Mouse (Mus musculus) MEL (cell line): ENCODE data around the gene Zfp771.

Experiments
- BHLHE40 ChIP-seq: IDR thresholded peaks from 2 replicates; pipeline ENCODE4 v1.6.1; 2012; ENCODE audit warnings: low read depth, mild to moderate bottlenecking, inconsistent platforms, low read length, improper control_type of control experiment, borderline replicate concordance
- CTCF ChIP-seq, 3 experiments: IDR thresholded peaks in 2 of 3; conservative IDR thresholded peaks in 1 of 3; 2 replicates each; pipeline ENCODE4 v1.5.1; 2011 to 2012; ENCODE audit warnings: low read length in 3 of 3, low read depth in 2 of 3, mild to moderate bottlenecking in 2 of 3, improper control_type of control experiment in 1 of 3, inconsistent platforms in 1 of 3, mixed read lengths in 1 of 3, moderate library complexity in 1 of 3; ENCODE audit not compliant: control insufficient read depth in 1 of 3, insufficient read depth in 1 of 3, poor library complexity in 1 of 3, severe bottlenecking in 1 of 3
- E2F4 ChIP-seq: IDR thresholded peaks from 2 replicates; pipeline ENCODE4 v1.6.1; 2011; ENCODE audit warnings: low read depth, low read length, improper control_type of control experiment, borderline replicate concordance
- JUND ChIP-seq: IDR thresholded peaks from 2 replicates; pipeline ENCODE4 v1.6.1; 2011; ENCODE audit warnings: low read depth, mild to moderate bottlenecking, improper control_type of control experiment, low read length
- MAX ChIP-seq: IDR thresholded peaks from 2 replicates; pipeline ENCODE4 v1.6.1; 2011; ENCODE audit warnings: low read length, improper control_type of control experiment
- MYC ChIP-seq: IDR thresholded peaks from 2 replicates; pipeline ENCODE4 v1.6.1; 2011; ENCODE audit warnings: low read depth, mild to moderate bottlenecking, low read length, improper control_type of control experiment, moderate library complexity
- NRF1 ChIP-seq: IDR thresholded peaks from 2 replicates; pipeline ENCODE4 v1.6.1; 2014; ENCODE audit warnings: low read depth, mild to moderate bottlenecking, inconsistent platforms, low read length, improper control_type of control experiment, moderate library complexity; ENCODE audit not compliant: poor library complexity, insufficient read depth, severe bottlenecking
- POLR2A ChIP-seq, 2 experiments: IDR thresholded peaks; 2 replicates each; pipeline ENCODE4 v1.6.1; 2011 to 2012; ENCODE audit warnings: low read length in 2 of 2, mild to moderate bottlenecking in 2 of 2, control low read depth in 1 of 2, improper control_type of control experiment in 1 of 2, low read depth in 1 of 2, moderate library complexity in 1 of 2; ENCODE audit not compliant: control insufficient read depth in 1 of 2, insufficient read depth in 1 of 2, poor library complexity in 1 of 2
- TCF12 ChIP-seq: IDR thresholded peaks from 2 replicates; pipeline ENCODE4 v1.6.1; 2014; ENCODE audit warnings: low read depth, mild to moderate bottlenecking, inconsistent platforms, low read length, improper control_type of control experiment, moderate library complexity
- USF1 ChIP-seq: IDR thresholded peaks from 2 replicates; pipeline ENCODE4 v1.6.1; 2014; ENCODE audit warnings: low read depth, mild to moderate bottlenecking, inconsistent platforms, low read length, improper control_type of control experiment, moderate library complexity
- ZKSCAN1 ChIP-seq: IDR thresholded peaks from 2 replicates; pipeline ENCODE4 v1.6.1; 2012; ENCODE audit warnings: low read depth, mild to moderate bottlenecking, inconsistent platforms, low read length, improper control_type of control experiment, moderate library complexity
- ZMIZ1 ChIP-seq: IDR thresholded peaks from 2 replicates; pipeline ENCODE4 v1.6.1; 2012; ENCODE audit warnings: low read depth, mild to moderate bottlenecking, inconsistent platforms, low read length, improper control_type of control experiment, moderate library complexity
- ZNF384 ChIP-seq: IDR thresholded peaks from 2 replicates; pipeline ENCODE4 v1.6.1; 2012; ENCODE audit warnings: low read depth, mild to moderate bottlenecking, inconsistent platforms, low read length, improper control_type of control experiment

DNA sequence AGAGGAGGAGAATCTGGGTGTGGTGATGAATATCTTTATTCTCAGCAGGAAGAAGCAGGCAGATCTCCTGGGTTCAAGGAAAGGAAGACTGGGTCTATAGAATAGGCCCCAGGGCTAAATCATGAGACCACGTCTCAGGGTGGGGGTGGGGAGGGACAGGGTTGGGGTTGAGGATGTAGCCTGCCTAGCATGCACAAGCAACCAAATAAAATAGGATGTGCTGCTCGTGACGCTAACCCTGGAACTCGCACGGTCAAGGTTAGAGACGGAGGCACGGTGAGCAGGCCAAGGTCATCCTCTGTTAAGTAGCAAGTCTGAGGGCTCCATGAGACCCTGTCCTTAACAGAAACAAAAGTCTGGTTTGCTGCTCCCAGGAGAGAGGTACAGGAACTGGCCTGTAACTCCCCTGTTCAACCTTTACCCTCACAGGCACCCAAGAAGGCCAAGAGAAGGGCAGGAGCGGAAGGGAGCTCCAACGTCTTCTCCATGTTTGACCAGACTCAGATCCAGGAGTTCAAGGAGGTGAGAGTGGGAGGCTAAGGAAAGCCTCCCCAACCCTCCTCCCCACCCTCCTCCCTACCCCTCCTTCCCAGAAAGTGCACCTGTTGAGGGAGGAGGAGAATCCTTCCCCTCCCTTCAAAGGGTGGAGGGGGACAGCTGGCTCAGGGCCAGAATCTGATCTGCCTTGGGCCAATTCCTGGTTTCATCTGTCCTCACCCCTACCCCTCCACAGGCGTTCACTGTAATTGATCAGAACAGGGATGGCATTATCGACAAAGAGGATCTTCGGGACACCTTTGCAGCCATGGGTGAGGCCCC, 31.4 kb upstream of the Zfp771 start:
- no peak for TF ChIP-seq BHLHE40
- no peak for TF ChIP-seq MYC
- no peak for TF ChIP-seq NRF1
- no peak for TF ChIP-seq ZMIZ1
- no peak for TF ChIP-seq MAX
- no peak for TF ChIP-seq CTCF (IDR thresholded peaks at IDR 0.05 in 2 of 3, conservative IDR thresholded peaks at IDR 0.05 in 1 of 3; ENCODE audit: control insufficient read depth in 1 of 3, insufficient read depth in 1 of 3, low read depth in 2 of 3, low read length in 3 of 3, poor library complexity in 1 of 3, severe bottlenecking in 1 of 3)
- no peak for TF ChIP-seq E2F4
- TF ChIP-seq ZNF384: no peak
- TF ChIP-seq POLR2A (IDR thresholded peaks at IDR 0.05; ENCODE audit: control insufficient read depth in 1 of 2, insufficient read depth in 1 of 2, low read depth in 1 of 2, low read length in 2 of 2, poor library complexity in 1 of 2): no peak
- no peak for TF ChIP-seq TCF12
- no peak for TF ChIP-seq JUND
- TF ChIP-seq USF1: no peak
- TF ChIP-seq ZKSCAN1: no peak
